Mouse (Mus musculus): ENCODE measurements around the gene Atp6ap1. TPM values are rescaled to one million over a fixed set of nuclear protein-coding genes. Genes with fewer than 3 reads are reported as not detected.

Gene Atp6ap1
- polyA plus RNA-seq, 1 experiment from 2014 or later = 79.8 TPM

DNA sequence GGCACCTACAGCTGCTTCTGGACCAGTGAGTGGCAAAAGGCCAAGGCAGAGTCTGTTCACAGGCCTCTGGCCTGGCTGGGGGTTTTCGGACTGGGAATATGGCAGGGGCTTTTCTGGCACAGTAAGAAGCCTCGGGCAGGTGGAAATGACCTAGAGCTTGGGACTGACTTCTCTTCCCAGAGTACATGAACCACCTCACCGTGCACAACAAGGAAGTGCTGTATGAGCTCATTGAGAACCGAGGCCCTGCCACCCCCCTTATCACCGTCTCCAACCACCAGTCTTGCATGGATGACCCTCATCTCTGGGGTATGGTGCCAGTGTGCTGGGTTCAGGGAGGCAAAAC, 13.8 kb upstream of the Atp6ap1 start:
- Histone ChIP-seq H3K4me2 (ENCODE audit: low read depth, low read length) (peak overlapping the region; percentile 82), H3K27ac (ENCODE audit: low read length) (peak overlapping the region; percentile 94), H3K9me3 (replicated peaks; ENCODE audit: control insufficient read depth, low read length) (no peaks in the 10 kb centered on the region), H3K4me1 (ENCODE audit: control insufficient read depth, low read depth, low read length) (peaks cover 5% of the 10 kb centered on the region), H3K36me3 (ENCODE audit: control insufficient read depth, insufficient read depth) (no peaks in the 10 kb centered on the region), H3K9ac (ENCODE audit: low read depth, low read length) (peak overlapping the region; percentile 68), H3K4me3 (ENCODE audit: low read depth, low read length) (peak overlapping the region; percentile 71), H3K27me3 (ENCODE audit: control insufficient read depth, insufficient read depth, low read depth, low read length) (no peaks in the 10 kb centered on the region)
- 13% methylated on average over 5 of the region's 5 CpGs for WGBS (ENCODE audit: insufficient replicate concordance)
- ATAC-seq (ENCODE audit: low read depth) = no peak

DNA sequence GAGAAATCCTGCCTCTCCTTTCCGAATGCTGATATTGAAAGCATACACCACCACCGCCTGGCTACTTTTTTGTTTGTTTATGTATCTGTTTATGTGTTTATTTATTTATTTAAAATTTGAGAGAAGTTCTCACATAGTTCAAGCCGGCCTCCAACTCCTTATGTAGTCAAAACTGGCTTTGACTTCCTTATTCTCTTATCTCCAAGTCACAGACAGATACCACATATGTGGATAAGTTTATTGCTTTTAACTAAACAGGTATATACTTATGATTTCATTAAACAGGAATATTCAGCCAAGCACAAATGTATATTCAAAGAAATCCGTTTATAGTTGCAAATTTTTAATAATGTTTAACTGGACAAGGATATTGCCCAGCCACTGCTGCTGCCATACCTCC, 3.5 kb upstream of the Atp6ap1 start:
- Histone ChIP-seq H3K27me3 (ENCODE audit: control insufficient read depth, insufficient read depth, low read depth, low read length) (no peaks in the 10 kb centered on the region), H3K4me3 (ENCODE audit: low read depth, low read length) (no peak overlapping the region), H3K4me2 (ENCODE audit: low read depth, low read length) (no peak overlapping the region), H3K9me3 (replicated peaks; ENCODE audit: control insufficient read depth, low read length) (no peaks in the 10 kb centered on the region), H3K9ac (ENCODE audit: low read depth, low read length) (no peak overlapping the region), H3K36me3 (ENCODE audit: control insufficient read depth, insufficient read depth) (no peaks in the 10 kb centered on the region), H3K4me1 (ENCODE audit: control insufficient read depth, low read depth, low read length) (no peaks in the 10 kb centered on the region; the same call in 1 of the 2 replicates), H3K27ac (ENCODE audit: low read length) (no peak overlapping the region)
- WGBS (ENCODE audit: insufficient replicate concordance) = 42% methylated on average over 4 of the region's 4 CpGs
- ATAC-seq (ENCODE audit: low read depth) = no peak

DNA sequence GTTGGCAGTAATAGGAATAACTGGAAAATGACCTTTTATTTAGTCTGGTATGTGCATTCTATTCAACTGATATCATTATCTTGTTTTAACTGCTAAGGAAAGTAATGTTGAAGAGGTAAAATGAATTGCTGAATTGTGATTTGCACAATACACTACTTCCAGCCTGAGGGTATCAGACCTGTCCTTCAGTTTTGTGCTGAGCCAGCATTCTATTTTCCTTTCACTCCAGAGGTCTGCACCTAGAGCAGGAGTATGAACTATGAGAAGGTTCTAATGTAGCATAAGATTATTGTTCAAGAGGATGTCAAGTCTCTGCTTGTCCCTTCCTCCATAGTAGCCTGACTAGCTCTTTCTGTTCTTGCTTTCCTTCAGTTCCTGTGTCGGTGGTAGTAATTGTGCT, 1.5 kb downstream of the Atp6ap1 start:
- no peak overlapping the region for H3K9ac ChIP-seq (ENCODE audit: low read depth, low read length)
- no peak for ATAC-seq (ENCODE audit: low read depth)
- 40% methylated on average over 1 of the region's 1 CpGs for WGBS (ENCODE audit: insufficient replicate concordance)
- no peaks in the 10 kb centered on the region for H3K9me3 ChIP-seq (replicated peaks; ENCODE audit: control insufficient read depth, low read length)
- H3K27me3 ChIP-seq (ENCODE audit: control insufficient read depth, insufficient read depth, low read depth, low read length) = no peaks in the 10 kb centered on the region
- peaks cover 17% of the 10 kb centered on the region for H3K36me3 ChIP-seq (ENCODE audit: control insufficient read depth, insufficient read depth)
- peak overlapping the region; percentile 43 for H3K4me2 ChIP-seq (ENCODE audit: low read depth, low read length)
- no peak overlapping the region for H3K27ac ChIP-seq (ENCODE audit: low read length)
- H3K4me3 ChIP-seq (ENCODE audit: low read depth, low read length) = peak overlapping the region; percentile 29
- H3K4me1 ChIP-seq (ENCODE audit: control insufficient read depth, low read depth, low read length) = peaks cover 4% of the 10 kb centered on the region; the same call in 1 of the 2 replicates

GRCm38 (mm10) chrX:74299721-74300120, 2.8 kb downstream of the Atp6ap1 start:
- H3K4me1 ChIP-seq (ENCODE audit: control insufficient read depth, low read depth, low read length) = peaks cover 9% of the 10 kb centered on the region
- H3K9me3 ChIP-seq (replicated peaks; ENCODE audit: control insufficient read depth, low read length) = no peaks in the 10 kb centered on the region
- no peak overlapping the region for H3K27ac ChIP-seq (ENCODE audit: low read length)
- peaks cover 19% of the 10 kb centered on the region for H3K36me3 ChIP-seq (ENCODE audit: control insufficient read depth, insufficient read depth)
- 36% methylated on average over 3 of the region's 3 CpGs for WGBS (ENCODE audit: insufficient replicate concordance)
- H3K4me2 ChIP-seq (ENCODE audit: low read depth, low read length) = no peak overlapping the region
- H3K9ac ChIP-seq (ENCODE audit: low read depth, low read length) = no peak overlapping the region
- no peak for ATAC-seq (ENCODE audit: low read depth)
- H3K27me3 ChIP-seq (ENCODE audit: control insufficient read depth, insufficient read depth, low read depth, low read length) = no peaks in the 10 kb centered on the region
- H3K4me3 ChIP-seq (ENCODE audit: low read depth, low read length) = no peak overlapping the region

GRCm38 (mm10) chrX:74304867-74305700, 8.2 kb downstream of the Atp6ap1 start, which contains the start of gene Gdi1:
Gene Gdi1 (plus strand): TSS chrX:74304998.
- H3K9ac ChIP-seq (ENCODE audit: low read depth, low read length) = peak within 1 kb of the TSS; percentile 59
- H3K4me1 ChIP-seq (ENCODE audit: control insufficient read depth, low read depth, low read length) = peaks cover 12% of the 10 kb centered on the region
- peak within 1 kb of the TSS; percentile 68 for H3K4me2 ChIP-seq (ENCODE audit: low read depth, low read length)
- no peaks in the 10 kb centered on the region for H3K27me3 ChIP-seq (ENCODE audit: control insufficient read depth, insufficient read depth, low read depth, low read length)
- peaks cover 41% of the 10 kb centered on the region for H3K36me3 ChIP-seq (ENCODE audit: control insufficient read depth, insufficient read depth)
- WGBS (ENCODE audit: insufficient replicate concordance) = 21% methylated on average over 40 of the region's 41 CpGs
- peak within 1 kb of the TSS; percentile 72 for H3K4me3 ChIP-seq (ENCODE audit: low read depth, low read length)
- H3K9me3 ChIP-seq (replicated peaks; ENCODE audit: control insufficient read depth, low read length) = no peaks in the 10 kb centered on the region
- H3K27ac ChIP-seq (ENCODE audit: low read length) = peak within 1 kb of the TSS; percentile 86
- peak; percentile 86 for ATAC-seq (ENCODE audit: low read depth)

DNA sequence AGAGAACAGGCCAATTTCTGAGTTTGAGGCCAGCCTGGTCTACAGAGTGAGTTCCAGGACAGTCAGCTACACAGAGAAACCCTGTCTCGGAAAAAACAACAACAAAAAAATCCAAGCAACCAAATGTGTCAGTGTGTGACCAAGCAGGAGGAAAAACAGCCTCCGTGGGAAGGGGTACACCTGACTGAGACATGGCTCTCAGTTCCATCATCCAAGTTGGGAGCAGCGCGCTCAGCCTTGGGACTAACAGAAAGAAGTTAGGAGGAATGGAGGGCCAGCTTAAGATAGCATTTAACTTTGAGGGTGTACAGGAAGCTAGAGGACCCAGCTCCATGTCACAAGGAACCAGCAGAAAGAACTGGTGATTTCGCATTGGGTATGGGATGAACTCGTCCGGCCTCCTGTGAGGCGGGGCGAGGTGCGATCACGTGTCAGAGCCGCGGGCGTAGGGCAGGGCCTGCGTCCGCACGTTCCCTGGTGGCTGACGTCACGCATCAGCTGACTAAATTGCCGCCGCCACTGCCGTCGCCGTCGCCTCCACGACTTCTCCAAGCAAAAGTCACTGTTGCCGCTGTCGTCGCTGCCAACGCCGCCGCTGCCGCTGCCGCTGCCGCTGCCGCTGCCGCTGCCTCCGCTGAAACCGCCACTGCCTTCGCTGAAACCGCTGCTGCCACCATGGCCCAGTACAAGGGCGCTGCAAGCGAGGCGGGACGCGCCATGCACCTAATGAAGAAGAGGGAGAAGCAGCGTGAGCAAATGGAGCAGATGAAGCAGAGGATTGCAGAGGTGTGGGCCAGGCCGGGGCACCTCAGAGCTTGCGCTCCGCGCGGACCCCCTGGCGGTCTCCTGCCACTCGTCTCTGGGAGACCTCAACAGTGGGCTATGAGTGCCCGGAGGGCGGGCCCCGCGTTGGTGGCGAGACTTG, 15.9 kb downstream of the Atp6ap1 start, which contains the start of gene Fam50a:
Fam50a (plus strand) TSS at position 494 of the 925 bp plus-strand sequence.
- no peaks in the 10 kb centered on the region for H3K27me3 ChIP-seq (ENCODE audit: control insufficient read depth, insufficient read depth, low read depth, low read length)
- peak within 1 kb of the TSS; percentile 84 for H3K27ac ChIP-seq (ENCODE audit: low read length)
- H3K4me3 ChIP-seq (ENCODE audit: low read depth, low read length) = peak within 1 kb of the TSS; percentile 75
- peaks cover 14% of the 10 kb centered on the region for H3K36me3 ChIP-seq (ENCODE audit: control insufficient read depth, insufficient read depth)
- peak within 1 kb of the TSS; percentile 80 for H3K9ac ChIP-seq (ENCODE audit: low read depth, low read length)
- no peaks in the 10 kb centered on the region for H3K9me3 ChIP-seq (replicated peaks; ENCODE audit: control insufficient read depth, low read length)
- H3K4me2 ChIP-seq (ENCODE audit: low read depth, low read length) = peak within 1 kb of the TSS; percentile 86
- peak; percentile 98 for ATAC-seq (ENCODE audit: low read depth)
- 21% methylated on average over 59 of the region's 59 CpGs for WGBS (ENCODE audit: insufficient replicate concordance)
- peaks cover 14% of the 10 kb centered on the region for H3K4me1 ChIP-seq (ENCODE audit: control insufficient read depth, low read depth, low read length)

DNA sequence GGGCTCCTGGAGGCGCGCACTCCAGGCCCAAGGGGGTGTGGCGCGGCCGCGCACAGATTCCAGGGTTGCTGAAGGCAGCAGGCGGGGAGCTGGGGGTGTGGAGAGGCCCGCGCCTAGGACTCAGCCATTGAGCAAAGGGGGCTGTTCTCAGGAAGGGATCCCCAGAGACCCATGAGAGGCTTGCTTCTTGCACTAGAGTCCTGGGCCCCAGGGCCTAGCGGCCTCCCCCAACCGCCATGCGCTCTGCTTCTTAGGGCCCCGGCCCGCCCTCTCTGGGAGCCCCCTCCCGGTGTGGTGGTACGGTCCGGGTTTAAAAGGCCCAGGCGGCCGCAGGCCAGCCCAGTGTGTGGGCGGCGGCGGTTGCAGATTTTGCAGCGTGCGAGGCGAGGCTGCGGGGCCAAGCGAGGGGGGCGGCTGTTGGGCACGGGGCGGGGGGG, 31.8 kb downstream of the Atp6ap1 start, which contains the start of gene Plxna3:
Plxna3 (plus strand) TSS at position 342 of the 437 bp plus-strand sequence.
- no peaks in the 10 kb centered on the region for H3K36me3 ChIP-seq (ENCODE audit: control insufficient read depth, insufficient read depth)
- peak; percentile 92 for ATAC-seq (ENCODE audit: low read depth)
- H3K27ac ChIP-seq (ENCODE audit: low read length) = no peak within 1 kb of the TSS
- WGBS (ENCODE audit: insufficient replicate concordance) = 15% methylated on average over 27 of the region's 30 CpGs
- H3K9me3 ChIP-seq (replicated peaks; ENCODE audit: control insufficient read depth, low read length) = no peaks in the 10 kb centered on the region
- H3K4me3 ChIP-seq (ENCODE audit: low read depth, low read length) = peak within 1 kb of the TSS; percentile 50
- H3K4me2 ChIP-seq (ENCODE audit: low read depth, low read length) = peak within 1 kb of the TSS; percentile 65
- no peaks in the 10 kb centered on the region for H3K27me3 ChIP-seq (ENCODE audit: control insufficient read depth, insufficient read depth, low read depth, low read length)
- H3K9ac ChIP-seq (ENCODE audit: low read depth, low read length) = peak within 1 kb of the TSS; percentile 52
- no peaks in the 10 kb centered on the region; the same call in 1 of the 2 replicates for H3K4me1 ChIP-seq (ENCODE audit: control insufficient read depth, low read depth, low read length)

GRCm38 (mm10) chrX:74329215-74329671, 32.3 kb downstream of the Atp6ap1 start:
- H3K4me3 ChIP-seq (ENCODE audit: low read depth, low read length) = peak overlapping the region; percentile 50
- H3K36me3 ChIP-seq (ENCODE audit: control insufficient read depth, insufficient read depth) = no peaks in the 10 kb centered on the region
- 29% methylated on average over 8 of the region's 10 CpGs for WGBS (ENCODE audit: insufficient replicate concordance)
- no peaks in the 10 kb centered on the region for H3K27me3 ChIP-seq (ENCODE audit: control insufficient read depth, insufficient read depth, low read depth, low read length)
- no peak overlapping the region for H3K27ac ChIP-seq (ENCODE audit: low read length)
- peak overlapping the region; percentile 52 for H3K9ac ChIP-seq (ENCODE audit: low read depth, low read length)
- H3K4me2 ChIP-seq (ENCODE audit: low read depth, low read length) = peak overlapping the region; percentile 65
- ATAC-seq (ENCODE audit: low read depth) = no peak
- no peaks in the 10 kb centered on the region; the same call in 1 of the 2 replicates for H3K4me1 ChIP-seq (ENCODE audit: control insufficient read depth, low read depth, low read length)
- no peaks in the 10 kb centered on the region for H3K9me3 ChIP-seq (replicated peaks; ENCODE audit: control insufficient read depth, low read length)
